Mouse (Mus musculus): ENCODE measurements around the gene Gna14. TPM values are rescaled to one million over a fixed set of nuclear protein-coding genes. Genes with fewer than 3 reads are reported as not detected.

Gene Gna14
- polyA plus RNA-seq, 1 experiment from 2014 or later, result 4.8 TPM

DNA sequence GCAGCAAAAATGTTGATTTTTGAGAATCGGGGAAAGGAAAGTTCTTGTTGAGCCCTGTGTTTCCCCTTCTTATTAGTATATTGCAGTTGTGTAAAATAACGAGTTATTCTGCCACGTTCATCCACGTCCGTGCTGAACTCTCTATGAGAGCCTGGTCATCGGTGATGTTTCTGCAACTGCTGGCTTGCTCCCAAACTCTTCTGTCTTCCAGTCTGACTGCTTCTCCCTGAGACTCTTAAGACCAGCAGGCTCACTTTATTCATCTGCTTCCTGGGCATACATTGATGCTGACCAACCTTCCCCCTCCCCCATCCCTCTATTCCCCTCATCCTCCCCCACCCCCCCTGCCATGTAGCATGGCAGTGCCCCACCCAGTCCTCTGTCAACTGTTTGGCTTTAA is 161.7 kb downstream of the Gna14 start:
- Histone ChIP-seq H3K4me2 (replicated peaks; ENCODE audit: low read depth) (no peak overlapping the region), H3K36me3 (ENCODE audit: control insufficient read depth, insufficient read depth) (no peaks in the 10 kb centered on the region; the same call in 1 of the 2 replicates), H3K27me3 (replicated peaks; ENCODE audit: control insufficient read depth, insufficient read depth, low read length) (no peaks in the 10 kb centered on the region), H3K27ac (ENCODE audit: low read depth, low read length) (no peak overlapping the region), H3K9ac (ENCODE audit: low read depth, low read length) (no peak overlapping the region), H3K9me3 (ENCODE audit: control insufficient read depth) (no peaks in the 10 kb centered on the region), H3K4me1 (replicated peaks; ENCODE audit: control insufficient read depth, insufficient read depth, low read length) (no peaks in the 10 kb centered on the region), H3K4me3 (ENCODE audit: low read depth, low read length) (no peak overlapping the region)
- TF ChIP-seq CTCF (IDR thresholded peaks at IDR 0.05; ENCODE audit: low read depth), result no peak
- 64% methylated on average over 6 of the region's 6 CpGs for WGBS
- no peak for ATAC-seq

DNA sequence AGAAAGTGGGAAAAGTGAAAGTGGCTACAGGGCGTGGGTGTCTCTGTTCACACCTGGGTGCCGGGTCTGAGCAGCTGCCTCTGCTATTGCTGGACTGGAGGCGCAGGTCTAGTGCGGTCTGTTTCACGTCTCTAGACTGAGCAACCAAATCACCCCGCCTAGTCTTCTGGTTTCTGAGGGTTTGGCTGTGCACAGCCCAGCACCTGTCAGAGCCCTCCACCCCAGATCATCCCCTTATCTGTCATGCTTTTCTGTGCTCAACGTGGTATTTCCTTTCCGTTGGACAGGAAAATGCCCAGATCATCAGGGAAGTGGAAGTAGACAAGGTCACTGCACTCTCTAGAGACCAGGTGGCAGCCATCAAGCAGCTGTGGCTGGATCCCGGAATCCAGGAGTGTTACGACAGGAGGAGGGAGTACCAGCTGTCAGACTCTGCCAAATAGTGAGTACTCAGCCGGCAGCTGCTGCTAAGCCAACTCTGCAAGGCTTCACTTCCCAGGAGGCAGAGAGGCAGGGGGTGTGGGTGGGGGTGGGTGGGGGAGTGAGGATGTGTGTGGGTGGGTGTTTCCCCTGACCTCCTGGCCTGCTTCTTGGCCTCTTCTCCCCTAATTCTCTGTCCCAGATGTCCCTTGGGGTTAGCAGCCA is 163.2 kb downstream of the Gna14 start:
- Histone ChIP-seq H3K4me3 (ENCODE audit: low read depth, low read length) (no peak overlapping the region), H3K27ac (ENCODE audit: low read depth, low read length) (no peak overlapping the region), H3K4me2 (replicated peaks; ENCODE audit: low read depth) (peak overlapping the region; percentile 21; the same call in 1 of the 2 replicates), H3K4me1 (replicated peaks; ENCODE audit: control insufficient read depth, insufficient read depth, low read length) (no peaks in the 10 kb centered on the region), H3K9ac (ENCODE audit: low read depth, low read length) (no peak overlapping the region), H3K36me3 (ENCODE audit: control insufficient read depth, insufficient read depth) (no peaks in the 10 kb centered on the region; the same call in 1 of the 2 replicates), H3K27me3 (replicated peaks; ENCODE audit: control insufficient read depth, insufficient read depth, low read length) (no peaks in the 10 kb centered on the region), H3K9me3 (ENCODE audit: control insufficient read depth) (no peaks in the 10 kb centered on the region)
- ATAC-seq, result peak; percentile 57; the same call in 1 of the 2 replicates
- TF ChIP-seq CTCF (IDR thresholded peaks at IDR 0.05; ENCODE audit: low read depth), result no peak
- WGBS, result 38% methylated on average over 11 of the region's 11 CpGs

DNA sequence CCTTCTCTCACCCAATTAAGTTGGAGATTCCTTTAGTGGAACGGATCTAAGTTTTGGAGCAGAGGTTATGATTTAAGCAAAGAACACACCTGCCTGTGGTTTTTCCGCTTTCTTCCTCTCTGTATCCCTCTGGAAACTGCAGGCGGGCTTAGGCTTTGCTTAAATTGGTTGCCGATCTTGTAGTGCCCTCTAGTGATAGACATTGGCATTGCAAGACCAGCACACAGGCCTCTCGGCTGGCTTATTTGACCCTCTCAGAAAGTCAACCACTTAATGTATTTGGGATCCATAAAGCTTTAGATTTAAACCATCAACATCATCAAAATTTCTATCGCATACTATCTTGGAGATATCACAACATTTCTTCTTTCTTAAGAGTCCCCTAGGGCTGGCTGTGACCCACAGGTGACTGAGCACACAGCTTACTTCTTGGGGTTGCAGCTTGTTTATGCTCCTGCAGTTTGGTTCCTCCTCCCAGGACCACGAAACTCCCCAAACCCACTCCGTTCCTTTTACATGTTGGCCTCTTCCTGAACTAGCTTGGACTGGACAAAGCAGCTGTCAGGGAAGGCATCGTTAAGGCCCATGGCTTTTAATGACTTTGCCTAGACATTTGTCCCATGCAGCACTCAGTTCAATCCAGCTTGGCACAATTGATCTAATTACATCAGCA is 163.9 kb downstream of the Gna14 start:
- Histone ChIP-seq H3K4me2 (replicated peaks; ENCODE audit: low read depth) (peak overlapping the region; percentile 21; the same call in 1 of the 2 replicates), H3K9me3 (ENCODE audit: control insufficient read depth) (no peaks in the 10 kb centered on the region), H3K4me3 (ENCODE audit: low read depth, low read length) (no peak overlapping the region), H3K27ac (ENCODE audit: low read depth, low read length) (no peak overlapping the region), H3K27me3 (replicated peaks; ENCODE audit: control insufficient read depth, insufficient read depth, low read length) (no peaks in the 10 kb centered on the region), H3K4me1 (replicated peaks; ENCODE audit: control insufficient read depth, insufficient read depth, low read length) (no peaks in the 10 kb centered on the region), H3K36me3 (ENCODE audit: control insufficient read depth, insufficient read depth) (no peaks in the 10 kb centered on the region; the same call in 1 of the 2 replicates), H3K9ac (ENCODE audit: low read depth, low read length) (no peak overlapping the region)
- TF ChIP-seq CTCF (IDR thresholded peaks at IDR 0.05; ENCODE audit: low read depth), result peak; percentile 95
- ATAC-seq, result peak; percentile 28; the same call in 1 of the 2 replicates
- 16% methylated on average over 9 of the region's 9 CpGs for WGBS

DNA sequence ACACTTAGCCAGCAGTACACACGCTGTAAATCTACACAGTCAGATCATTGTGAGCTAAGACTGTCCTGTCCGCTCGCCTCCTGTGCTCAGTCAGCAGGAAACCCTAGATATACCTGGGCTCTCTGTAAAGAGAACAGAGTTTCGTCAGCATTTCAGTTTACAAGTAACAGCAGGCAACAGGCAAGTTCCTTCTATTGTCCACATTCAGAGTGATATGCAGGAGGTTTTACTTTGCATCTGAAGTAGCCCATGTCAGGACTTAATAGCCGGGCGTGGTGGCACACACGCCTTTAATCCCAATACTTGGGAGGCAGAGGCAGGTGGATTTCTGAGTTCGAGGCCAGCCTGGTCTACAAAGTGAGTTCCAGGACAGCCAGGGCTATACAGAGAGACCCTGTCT is 166.5 kb downstream of the Gna14 start:
- no peak for ATAC-seq
- H3K9ac ChIP-seq (ENCODE audit: low read depth, low read length), result no peak overlapping the region
- H3K27me3 ChIP-seq (replicated peaks; ENCODE audit: control insufficient read depth, insufficient read depth, low read length), result no peaks in the 10 kb centered on the region
- no peak overlapping the region for H3K27ac ChIP-seq (ENCODE audit: low read depth, low read length)
- WGBS, result 81% methylated on average over 8 of the region's 8 CpGs
- no peak overlapping the region for H3K4me3 ChIP-seq (ENCODE audit: low read depth, low read length)
- no peaks in the 10 kb centered on the region for H3K9me3 ChIP-seq (ENCODE audit: control insufficient read depth)
- no peaks in the 10 kb centered on the region for H3K4me1 ChIP-seq (replicated peaks; ENCODE audit: control insufficient read depth, insufficient read depth, low read length)
- no peak overlapping the region for H3K4me2 ChIP-seq (replicated peaks; ENCODE audit: low read depth)
- TF ChIP-seq CTCF (IDR thresholded peaks at IDR 0.05; ENCODE audit: low read depth), result no peak
- H3K36me3 ChIP-seq (ENCODE audit: control insufficient read depth, insufficient read depth), result no peaks in the 10 kb centered on the region; the same call in 1 of the 2 replicates

DNA sequence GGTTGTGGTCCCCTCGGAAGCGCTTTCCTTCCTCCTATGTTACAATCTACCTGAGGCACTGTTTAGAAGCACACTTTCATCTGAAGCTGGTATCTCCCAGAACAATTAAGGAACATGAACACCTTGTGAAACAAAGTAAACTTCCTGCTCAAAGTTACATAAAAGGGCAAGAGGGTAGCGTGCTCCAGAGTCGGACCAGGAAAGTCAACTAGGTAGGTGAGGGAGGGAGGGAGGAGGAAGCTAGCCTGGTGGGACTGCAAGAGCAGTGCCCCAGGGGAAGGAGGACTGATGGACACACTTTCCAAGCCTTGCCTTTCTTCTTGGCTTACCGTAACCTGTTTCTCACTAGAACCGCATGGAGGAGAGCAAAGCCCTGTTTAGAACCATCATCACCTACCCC is 172.1 kb downstream of the Gna14 start:
- no peak for ATAC-seq

DNA sequence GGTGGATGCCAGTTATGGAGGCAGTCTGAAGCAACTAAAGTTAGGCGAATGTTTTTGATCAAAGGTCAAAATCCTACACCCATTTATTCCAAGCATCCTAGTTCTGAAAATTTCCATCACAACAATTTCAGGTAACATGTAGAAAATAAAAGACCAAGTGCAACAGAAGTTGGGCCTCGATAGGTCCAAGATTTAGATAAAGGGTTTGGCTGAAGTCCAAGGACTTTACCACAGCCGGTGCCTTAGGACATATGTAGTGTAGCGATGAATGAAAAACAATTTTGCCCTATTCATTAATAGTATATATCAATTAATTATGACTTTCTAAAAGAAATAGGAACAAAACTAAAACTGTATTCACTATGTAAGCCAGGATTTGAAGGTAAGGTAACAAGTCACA is 187.6 kb downstream of the Gna14 start:
- WGBS, result 77% methylated on average over 4 of the region's 4 CpGs
- TF ChIP-seq CTCF (IDR thresholded peaks at IDR 0.05; ENCODE audit: low read depth), result no peak
- no peak overlapping the region for H3K4me3 ChIP-seq (ENCODE audit: low read depth, low read length)

More for the DNA sequence above, 172.1 kb downstream of the Gna14 start:
- no peaks in the 10 kb centered on the region for H3K27me3 ChIP-seq (replicated peaks; ENCODE audit: control insufficient read depth, insufficient read depth, low read length)
- H3K4me1 ChIP-seq (replicated peaks; ENCODE audit: control insufficient read depth, insufficient read depth, low read length), result no peaks in the 10 kb centered on the region
- H3K9me3 ChIP-seq (ENCODE audit: control insufficient read depth), result no peaks in the 10 kb centered on the region
- H3K9ac ChIP-seq (ENCODE audit: low read depth, low read length), result no peak overlapping the region
- no peak overlapping the region for H3K4me3 ChIP-seq (ENCODE audit: low read depth, low read length)
- no peak for TF ChIP-seq CTCF (IDR thresholded peaks at IDR 0.05; ENCODE audit: low read depth)
- H3K27ac ChIP-seq (ENCODE audit: low read depth, low read length), result no peak overlapping the region
- H3K4me2 ChIP-seq (replicated peaks; ENCODE audit: low read depth), result no peak overlapping the region
- H3K36me3 ChIP-seq (ENCODE audit: control insufficient read depth, insufficient read depth), result 0 out of 2 replicates have a peak, but pooled peaks cover 5% of the 10 kb centered on the region
- 68% methylated on average over 6 of the region's 6 CpGs for WGBS

More for the DNA sequence above, 187.6 kb downstream of the Gna14 start:
- Histone ChIP-seq H3K36me3 (ENCODE audit: control insufficient read depth, insufficient read depth) (no peaks in the 10 kb centered on the region; the same call in 1 of the 2 replicates), H3K4me2 (replicated peaks; ENCODE audit: low read depth) (no peak overlapping the region), H3K27me3 (replicated peaks; ENCODE audit: control insufficient read depth, insufficient read depth, low read length) (no peaks in the 10 kb centered on the region), H3K27ac (ENCODE audit: low read depth, low read length) (no peak overlapping the region), H3K4me1 (replicated peaks; ENCODE audit: control insufficient read depth, insufficient read depth, low read length) (no peaks in the 10 kb centered on the region), H3K9ac (ENCODE audit: low read depth, low read length) (no peak overlapping the region), H3K9me3 (ENCODE audit: control insufficient read depth) (no peaks in the 10 kb centered on the region)
- no peak for ATAC-seq

Measured in intestine, postnatal 0 days (tissue).